Mouse (Mus musculus) erythroblast, embryonic 14.5 days (primary cell): ENCODE data around the gene Abcf2. TPM values are rescaled to one million over a fixed set of nuclear protein-coding genes. Genes with fewer than 3 reads are reported as not detected.
A peak's percentile ranks its signal among the peaks of the same experiment; 100 is the strongest.

ENCODE experiments used
- H3K27me3 ChIP-seq: 2 replicates; pipeline ENCODE4 v1.6.1; 2012; ENCODE audit warnings: inconsistent platforms; ENCODE audit not compliant: control insufficient read depth
- H3K36me3 ChIP-seq: 2 replicates; pipeline ENCODE4 v1.6.1; 2012; ENCODE audit warnings: mild to moderate bottlenecking, inconsistent platforms; ENCODE audit not compliant: control insufficient read depth
- H3K4me1 ChIP-seq: 2 replicates; pipeline ENCODE4 v1.6.1; 2012; ENCODE audit warnings: inconsistent platforms; ENCODE audit not compliant: control insufficient read depth
- H3K4me3 ChIP-seq: replicated peaks from 2 replicates; pipeline ENCODE3; 2012; ENCODE audit warnings: moderate library complexity, mild to moderate bottlenecking, inconsistent platforms
- H3K9me3 ChIP-seq: 2 replicates; pipeline ENCODE4 v1.6.1; 2012; ENCODE audit warnings: low read length, inconsistent platforms, mixed read lengths; ENCODE audit not compliant: control insufficient read depth
- GATA1 ChIP-seq: IDR thresholded peaks from 2 replicates; pipeline ENCODE4 v1.6.1; 2012; ENCODE audit warnings: low read length, inconsistent platforms, mixed read lengths
- TAL1 ChIP-seq: IDR thresholded peaks from 3 replicates; pipeline ENCODE4 v1.6.1; 2012; ENCODE audit warnings: low read length, inconsistent platforms, mixed read lengths
- polyA plus RNA-seq: library from polyadenylated mRNA; stranded (reverse); fragments of >175 nt; gene quantifications from 2 replicates; pipeline ENCODE4 v1.2.3, GENCODE M21; 2012

Gene Abcf2
- polyA plus RNA-seq, 1 experiment = 5.3 TPM

GRCm38 (mm10) chr5:24615097-24615496, 37.8 kb upstream of the Abcf2 start:
- Histone ChIP-seq H3K4me1 (no peaks in the 10 kb centered on the region), H3K36me3 (no peaks in the 10 kb centered on the region), H3K27me3 (no peaks in the 10 kb centered on the region), H3K4me3 (no peak overlapping the region), H3K9me3 (no peaks in the 10 kb centered on the region)
- TF ChIP-seq TAL1 (no peak), GATA1 (no peak)

- H3K27me3 ChIP-seq = peaks cover 8% of the 10 kb centered on the region
- H3K36me3 ChIP-seq = no peaks in the 10 kb centered on the region
- H3K9me3 ChIP-seq = no peaks in the 10 kb centered on the region
- TF ChIP-seq GATA1 (no peak), TAL1 (no peak)
- H3K4me1 ChIP-seq = no peaks in the 10 kb centered on the region
- H3K4me3 ChIP-seq = no peak overlapping the region
Measured at GRCm38 (mm10) chr5:24612302-24612649, 35.0 kb upstream of the Abcf2 start.

GRCm38 (mm10) chr5:24611366-24612301, 34.4 kb upstream of the Abcf2 start:
- no peak for TF ChIP-seq GATA1
- H3K27me3 ChIP-seq = peaks cover 15% of the 10 kb centered on the region

GRCm38 (mm10) chr5:24609388-24609787, 32.1 kb upstream of the Abcf2 start:
- Histone ChIP-seq H3K27me3 (peaks cover 37% of the 10 kb centered on the region), H3K9me3 (no peaks in the 10 kb centered on the region), H3K4me1 (no peaks in the 10 kb centered on the region), H3K4me3 (no peak overlapping the region), H3K36me3 (no peaks in the 10 kb centered on the region)
- TF ChIP-seq TAL1 = no peak
- TF ChIP-seq GATA1 = no peak

More at GRCm38 (mm10) chr5:24611366-24612301, 34.4 kb upstream of the Abcf2 start:
- Histone ChIP-seq H3K36me3 (no peaks in the 10 kb centered on the region), H3K4me3 (no peak overlapping the region), H3K4me1 (no peaks in the 10 kb centered on the region), H3K9me3 (no peaks in the 10 kb centered on the region)

- H3K36me3 ChIP-seq = no peaks in the 10 kb centered on the region
- H3K4me1 ChIP-seq = no peaks in the 10 kb centered on the region; the same call in 1 of the 2 replicates
- TF ChIP-seq TAL1 (no peak), GATA1 (no peak)
- H3K9me3 ChIP-seq = no peaks in the 10 kb centered on the region
- peaks cover 70% of the 10 kb centered on the region for H3K27me3 ChIP-seq
- no peak overlapping the region for H3K4me3 ChIP-seq
Measured at GRCm38 (mm10) chr5:24605980-24606665, 28.9 kb upstream of the Abcf2 start.

GRCm38 (mm10) chr5:24605321-24605979, 28.2 kb upstream of the Abcf2 start:
- Histone ChIP-seq H3K4me3 (no peak overlapping the region), H3K9me3 (no peaks in the 10 kb centered on the region), H3K27me3 (peaks cover 76% of the 10 kb centered on the region), H3K36me3 (no peaks in the 10 kb centered on the region), H3K4me1 (no peaks in the 10 kb centered on the region; the same call in 1 of the 2 replicates)
- no peak for TF ChIP-seq GATA1

- Histone ChIP-seq H3K36me3 (no peaks in the 10 kb centered on the region), H3K9me3 (no peaks in the 10 kb centered on the region), H3K27me3 (peaks cover 81% of the 10 kb centered on the region), H3K4me1 (no peaks in the 10 kb centered on the region; the same call in 1 of the 2 replicates), H3K4me3 (peak overlapping the region; percentile 51)
- TF ChIP-seq TAL1 (no peak), GATA1 (no peak)
Measured at GRCm38 (mm10) chr5:24604656-24605100, 27.4 kb upstream of the Abcf2 start.

- Histone ChIP-seq H3K9me3 (no peaks in the 10 kb centered on the region), H3K27me3 (peaks cover 83% of the 10 kb centered on the region), H3K4me1 (no peaks in the 10 kb centered on the region; the same call in 1 of the 2 replicates), H3K36me3 (no peaks in the 10 kb centered on the region), H3K4me3 (peak overlapping the region; percentile 51)
- TF ChIP-seq GATA1 = no peak
- TF ChIP-seq TAL1 = no peak
Measured at GRCm38 (mm10) chr5:24604080-24604655, 26.9 kb upstream of the Abcf2 start.
